Comparison of ENCODE assay signal across 8 mouse cellular contexts in the genomic region with DNA sequence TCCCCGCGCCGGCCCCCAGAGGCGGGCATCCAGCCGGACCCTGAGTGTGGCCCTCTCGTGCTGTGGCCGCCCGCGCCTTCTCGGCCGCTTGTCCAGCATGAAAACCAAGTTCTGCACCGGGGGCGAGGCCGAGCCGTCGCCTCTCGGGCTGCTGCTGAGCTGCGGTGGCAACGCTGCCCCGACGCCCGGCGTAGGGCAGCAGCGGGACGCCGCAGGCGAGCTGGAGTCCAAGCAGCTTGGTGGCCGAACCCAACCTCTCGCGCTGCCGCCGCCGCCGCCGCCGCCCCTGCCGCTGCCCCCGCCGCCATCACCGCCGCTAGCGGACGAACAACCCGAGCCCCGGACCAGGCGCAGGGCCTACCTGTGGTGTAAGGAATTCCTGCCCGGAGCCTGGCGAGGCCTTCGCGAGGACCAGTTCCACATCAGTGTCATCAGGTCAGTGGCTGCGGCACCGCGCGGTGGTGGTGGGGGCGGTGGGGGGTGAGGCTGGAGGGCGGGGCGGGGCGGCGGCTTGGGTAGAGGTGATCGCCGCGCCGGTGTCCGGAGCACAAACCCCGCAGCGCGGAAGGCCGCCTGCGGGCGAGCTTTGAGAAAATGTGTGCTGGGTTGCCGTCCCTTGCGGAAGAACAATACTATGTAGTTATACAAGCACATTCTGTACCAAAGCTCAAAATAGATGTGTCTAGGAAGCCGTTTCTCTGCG. TPM values are rescaled to one million over a fixed set of nuclear protein-coding genes. Genes with fewer than 3 reads are reported as not detected.
DNase-seq lines count a peak whose midpoint lies in the region; ATAC-seq and TF ChIP-seq lines count a peak whose summit lies in the region.

No protein-coding gene starts in this region.

- POLR2A ChIA-PET in Patski (lab: Charles Lee), result interaction anchor here (0.9 to 2.7 kb wide), 5 partner anchors 10 to 84 kb away, joined by 3 to 12 read pairs (median 3); partner anchors contain the start of gene Kmt5b

- H3K9me3 ChIP-seq in hindbrain, embryonic 14.5 days (ENCODE audit: control insufficient read depth, low read length), result no peaks in the 10 kb centered on the region

- H3K9ac ChIP-seq in hindbrain, embryonic 14.5 days, result peak overlapping the region; percentile 94

- under 1% methylated on average over 70 of the region's 74 CpGs for WGBS in hindbrain, embryonic 14.5 days

- H3K27me3 ChIP-seq in Patski, result no peaks in the 10 kb centered on the region
- H3K27me3 ChIP-seq in hindbrain, embryonic 14.5 days (ENCODE audit: control insufficient read depth, insufficient read depth, low read length), result no peaks in the 10 kb centered on the region

- intact Hi-C loops in left cerebral cortex, postnatal 14 days (cut with DNase I), result loop anchor here (5.0 kb wide), 1 partner anchor 55 kb away; the partner anchor contains the start of gene Tcirg1

- H3K4me3 ChIP-seq in hindbrain, embryonic 14.5 days (replicated peaks; ENCODE audit: low read length), result peak overlapping the region; percentile 95

- peak overlapping the region; percentile 72 for H3K4me2 ChIP-seq in hindbrain, embryonic 14.5 days (replicated peaks)

- no peaks in the 10 kb centered on the region for H3K36me3 ChIP-seq in hindbrain, embryonic 14.5 days (replicated peaks; ENCODE audit: control insufficient read depth, insufficient read depth)

- H3K4me1 ChIP-seq in hindbrain, embryonic 14.5 days (replicated peaks; ENCODE audit: control insufficient read depth, insufficient read depth, low read length), result peaks cover 33% of the 10 kb centered on the region

- TF ChIP-seq CTCF in Patski (IDR thresholded peaks at IDR 0.05), result no peak

- in situ Hi-C loops in Patski (cut with MboI; ENCODE audit: low pct_unique_long_range_greater_than_20kb), result no loop called here

- peak overlapping the region; percentile 97 for H3K27ac ChIP-seq in hindbrain, embryonic 14.5 days

- CTCF ChIA-PET in Patski (lab: Charles Lee), result interaction anchor here (1.0 kb wide), 1 partner anchor 13 kb away, joined by 3 read pairs; no protein-coding TSS in a partner anchor

- DNase-seq in Patski (ENCODE audit: low read depth, low spot score), result peak; percentile 19
- DNase-seq in cerebellum, adult 18-20 months, result peak; percentile 60 to 73
- peak; percentile 33 to 42 for DNase-seq in frontal cortex, postnatal 14 days (ENCODE audit: low spot score in 2 of 2)
- peak; percentile 44 for DNase-seq in hindbrain, embryonic 14.5 days (ENCODE audit: low spot score)
- peak; percentile 47 to 60 for DNase-seq in left cerebral cortex, postnatal 14 days (ENCODE audit: low spot score in 2 of 2)
- DNase-seq in spleen, adult 18-20 months, result peak; percentile 38 to 54

- ATAC-seq in Patski, result peak; percentile 38
- ATAC-seq in hindbrain, embryonic 14.5 days (ENCODE audit: low FRiP score), result peak; percentile 59; the same call in 1 of the 2 replicates
- ATAC-seq in megakaryocyte, adult 5-6 weeks (ENCODE audit: poor library complexity, severe bottlenecking), result peak; percentile 20; the same call in 1 of the 2 replicates
- no peak for ATAC-seq in megakaryocyte-erythroid progenitor cell, adult 5-6 weeks (replicated peaks; ENCODE audit: low FRiP score, low TSS enrichment, poor library complexity, severe bottlenecking)

RNA-seq across cellular contexts. Expression of gene Chka, which starts 0.6 kb away (rescaled TPM):
- polyA plus RNA-seq in Patski (2021), result 169 TPM
- polyA plus RNA-seq in hindbrain, embryonic 14.5 days (2014; fragmentation: Nextera tagmentation; extraction: Ambion mirVana), result 54.7 and 60.8 TPM in 2 replicates
- 10 to 100 TPM; 75.5 to 99.5 TPM for total RNA-seq in left cerebral cortex, postnatal 14 days (2021)
- 15.9 and 18.9 TPM in 2 replicates for total RNA-seq in megakaryocyte, adult 5-6 weeks (2015)
- total RNA-seq in megakaryocyte, adult 5-6 weeks (2017), result 19.2 and 22.0 TPM in 2 replicates
- total RNA-seq in megakaryocyte-erythroid progenitor cell, adult 5-6 weeks (2014; fragmentation: Nextera tagmentation), result 23.0 and 23.5 TPM in 2 replicates
- total RNA-seq in megakaryocyte-erythroid progenitor cell, adult 5-6 weeks (2017), result 22.5 and 26.0 TPM in 2 replicates

RNA-seq across cellular contexts. Expression of gene Tcirg1, which starts 54.8 kb away (rescaled TPM):
- polyA plus RNA-seq in Patski (2021), result 80.3 TPM
- polyA plus RNA-seq in hindbrain, embryonic 14.5 days (2014; fragmentation: Nextera tagmentation; extraction: Ambion mirVana), result 11.6 and 13.3 TPM in 2 replicates
- 10 to 100 TPM; 14.4 to 16.1 TPM for total RNA-seq in left cerebral cortex, postnatal 14 days (2021)
- 197 and 207 TPM in 2 replicates for total RNA-seq in megakaryocyte, adult 5-6 weeks (2015)
- total RNA-seq in megakaryocyte, adult 5-6 weeks (2017), result 315 and 316 TPM in 2 replicates
- total RNA-seq in megakaryocyte-erythroid progenitor cell, adult 5-6 weeks (2014; fragmentation: Nextera tagmentation), result 27.6 and 37.7 TPM in 2 replicates
- total RNA-seq in megakaryocyte-erythroid progenitor cell, adult 5-6 weeks (2017), result 6.7 and 44.0 TPM in 2 replicates

Comparison
In these comparisons a context has a peak if more than half of its experiments do, and no peak if none do; other contexts are left out.
1. RNA of gene Tcirg1, which starts 54.8 kb away (total RNA-seq): 197 to 316 TPM in megakaryocyte, adult 5-6 weeks; 6.7 to 44.0 TPM in megakaryocyte-erythroid progenitor cell, adult 5-6 weeks and 14.4 to 16.1 TPM in left cerebral cortex, postnatal 14 days; every median in the first group is over 4 times any median in the second.
2. Peak in every context shown above with its lines, with median percentiles within 50 percentile points of each other: DNase-seq.